ENCODE assay signal across 12 mouse cellular contexts in the genomic region with DNA sequence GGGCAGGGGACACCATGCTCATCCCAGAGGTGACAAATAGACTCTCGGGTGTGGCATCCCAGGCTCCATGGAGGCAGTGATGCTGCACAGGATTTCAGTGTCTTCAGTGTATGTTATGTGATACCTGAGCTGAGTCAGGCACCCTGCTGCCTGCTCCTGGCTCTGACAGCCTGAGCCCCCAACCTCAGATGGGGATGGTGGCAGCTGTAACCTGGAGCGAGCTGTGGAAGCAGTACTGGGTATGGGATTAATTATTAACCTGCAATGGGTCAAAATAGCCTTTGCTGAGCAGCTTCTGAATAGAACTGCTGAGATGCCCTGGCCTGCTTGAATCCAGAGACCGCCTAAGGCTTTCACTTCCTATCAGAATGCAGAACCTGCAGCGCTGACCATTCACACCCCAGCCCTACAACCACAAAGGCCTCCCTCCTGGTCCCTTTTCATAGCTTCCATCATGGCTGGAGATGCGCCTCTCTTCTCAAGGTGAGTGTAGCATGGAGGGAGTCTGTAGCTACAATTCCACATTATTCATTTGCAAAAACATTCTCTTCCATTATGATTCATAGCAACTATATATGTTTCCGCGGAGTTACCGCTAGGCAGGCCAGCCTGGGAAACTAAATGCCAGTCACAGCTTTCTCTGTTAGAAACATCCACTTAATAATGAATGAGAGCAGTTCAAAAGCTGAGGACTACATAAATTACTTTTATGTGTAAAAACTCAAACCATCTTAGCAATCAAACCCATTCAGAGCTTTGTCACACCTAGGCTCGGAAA.
DNase-seq lines count a peak whose midpoint lies in the region; ATAC-seq and TF ChIP-seq lines count a peak whose summit lies in the region.
"Had no signal": no experiment of that assay in that cellular context is flagged by ENCODE, and none has a peak within 500 bp of the region (broad histone marks: within the 10 kb centered on the region; RNA-seq: fewer than 3 reads in every experiment).

No protein-coding gene starts in this region.

- H3K27ac ChIP-seq in heart, embryonic 16.5 days (ENCODE audit: low read length), result no peak overlapping the region
- H3K27ac ChIP-seq in lung, embryonic 14.5 days (ENCODE audit: low read depth), result no peak overlapping the region
- peak overlapping the region; percentile 56 for H3K27ac ChIP-seq in neural tube, embryonic 15.5 days (replicated peaks)

- H3K36me3 ChIP-seq in heart, embryonic 16.5 days (ENCODE audit: control insufficient read depth, insufficient read depth), result 0 out of 2 replicates have a peak, but pooled peaks cover 2% of the 10 kb centered on the region
- H3K36me3 ChIP-seq in lung, embryonic 14.5 days (ENCODE audit: insufficient read depth), result no peaks in the 10 kb centered on the region
- H3K36me3 ChIP-seq in neural tube, embryonic 15.5 days, result no peaks in the 10 kb centered on the region

- peaks cover 6% of the 10 kb centered on the region for H3K4me1 ChIP-seq in heart, embryonic 16.5 days (ENCODE audit: control insufficient read depth, insufficient read depth, low read length)
- H3K4me1 ChIP-seq in lung, embryonic 14.5 days (ENCODE audit: insufficient read depth), result 0 out of 2 replicates have a peak, but pooled peaks cover 3% of the 10 kb centered on the region
- peaks cover 24% of the 10 kb centered on the region for H3K4me1 ChIP-seq in neural tube, embryonic 15.5 days

- H3K9me3 ChIP-seq in heart, embryonic 16.5 days (replicated peaks; ENCODE audit: control insufficient read depth, low read length), result no peaks in the 10 kb centered on the region
- no peaks in the 10 kb centered on the region for H3K9me3 ChIP-seq in lung, embryonic 14.5 days (ENCODE audit: low read depth, low read length)
- no peaks in the 10 kb centered on the region for H3K9me3 ChIP-seq in neural tube, embryonic 15.5 days (replicated peaks)

- no peaks in the 10 kb centered on the region for H3K27me3 ChIP-seq in heart, embryonic 16.5 days (ENCODE audit: control insufficient read depth, insufficient read depth, low read length)
- H3K27me3 ChIP-seq in lung, embryonic 14.5 days (ENCODE audit: insufficient read depth, low read length), result no peaks in the 10 kb centered on the region
- H3K27me3 ChIP-seq in neural tube, embryonic 15.5 days (replicated peaks), result no peaks in the 10 kb centered on the region

- H3K4me2 ChIP-seq in heart, embryonic 16.5 days (ENCODE audit: low read depth, low read length), result no peak overlapping the region
- H3K4me2 ChIP-seq in lung, embryonic 14.5 days, result no peak overlapping the region
- no peak overlapping the region for H3K4me2 ChIP-seq in neural tube, embryonic 15.5 days

- DNase-seq in heart, adult 8-10 months (ENCODE audit: low spot score), result no peak
- DNase-seq in lung, embryonic 14.5 days, result peak; percentile 27
- DNase-seq in lung, postnatal 25 days (ENCODE audit: low spot score), result no peak
- DNase-seq in kidney, postnatal 14 days, result peak; percentile 14
- DNase-seq: gastrocnemius, postnatal 14 days; right cerebral cortex, postnatal 25 days; thymus, postnatal 4 days had no signal

- WGBS in heart, embryonic 16.5 days, result 83% methylated on average over 9 of the region's 9 CpGs
- 75% methylated on average over 9 of the region's 9 CpGs for WGBS in lung, embryonic 14.5 days
- 46% methylated on average over 9 of the region's 9 CpGs for WGBS in neural tube, embryonic 15.5 days

- no peak overlapping the region for H3K4me3 ChIP-seq in heart, embryonic 16.5 days (ENCODE audit: low read length)
- no peak overlapping the region for H3K4me3 ChIP-seq in lung, embryonic 14.5 days (ENCODE audit: low read depth, low read length)
- no peak overlapping the region for H3K4me3 ChIP-seq in neural tube, embryonic 15.5 days (replicated peaks)

- 0 out of 2 replicates have a peak, but pooled peaks have one; percentile 8 for ATAC-seq in heart, embryonic 16.5 days (replicated peaks; ENCODE audit: extremely low read depth, insufficient read depth, low FRiP score)
- ATAC-seq in lung, embryonic 14.5 days (ENCODE audit: insufficient read depth), result no peak
- ATAC-seq in neural tube, embryonic 15.5 days (ENCODE audit: low FRiP score), result peak; percentile 56; the same call in 1 of the 2 replicates
- ATAC-seq in megakaryocyte progenitor cell, adult 5-6 weeks (replicated peaks; ENCODE audit: poor library complexity), result no peak
- ATAC-seq: CD4-positive, CD25-positive, alpha-beta regulatory T cell, adult 4 months; lung, postnatal 0 days had no signal

- H3K9ac ChIP-seq in heart, embryonic 16.5 days (ENCODE audit: low read length), result no peak overlapping the region
- no peak overlapping the region for H3K9ac ChIP-seq in lung, embryonic 14.5 days
- H3K9ac ChIP-seq in neural tube, embryonic 15.5 days (replicated peaks), result no peak overlapping the region

- TF ChIP-seq CTCF in lung, embryonic 14.5 days (IDR thresholded peaks at IDR 0.05; ENCODE audit: low read depth), result no peak

Comparison
In these comparisons a context has a peak if more than half of its experiments do, and no peak if none do; other contexts are left out.
1. DNase-seq: peak in lung, embryonic 14.5 days (single experiment) and kidney, postnatal 14 days (single experiment); none in heart, adult 8-10 months (single experiment) and lung, postnatal 25 days (single experiment).
2. ATAC-seq: peak in heart, embryonic 16.5 days (single experiment) and neural tube, embryonic 15.5 days (single experiment); none in lung, embryonic 14.5 days (single experiment) and megakaryocyte progenitor cell, adult 5-6 weeks (single experiment).